Mouse (Mus musculus): Measurements from ENCODE around the gene Msl2.

Msl2 gene

GRCm38 (mm10) chr9:101152872-101153271, 79.0 kb downstream of the Msl2 start:
- DNase-seq (ENCODE audit: low spot score) = no peak
